Comparison of ENCODE assay signal across 13 mouse cellular contexts in genomic region chr1:53931314-53931713, GRCm38 (mm10).
"Had no signal": no experiment of that assay in that cellular context is flagged by ENCODE, and none has a peak within 500 bp of the region (broad histone marks: within the 10 kb centered on the region; RNA-seq: fewer than 3 reads in every experiment).

No protein-coding gene starts in this region.

- DNase-seq: kidney, adult 8-10 months; kidney, postnatal 14 days; left cerebral cortex, postnatal 4 days; liver, embryonic 13.5 days; retina, postnatal 1 day; right cerebral cortex, postnatal 4 days; spleen, adult 18-20 months; thymus, adult 2 months; thymus, postnatal 25 days had no signal

- H3K9ac ChIP-seq: limb, embryonic 13.5 days; liver, embryonic 13.5 days; midbrain, embryonic 12.5 days; neural tube, embryonic 13.5 days had no signal

- ATAC-seq: midbrain, embryonic 16.5 days had no signal

- H3K36me3 ChIP-seq: limb, embryonic 13.5 days; liver, embryonic 13.5 days; midbrain, embryonic 12.5 days had no signal

- H3K4me1 ChIP-seq: limb, embryonic 13.5 days; liver, embryonic 13.5 days; midbrain, embryonic 12.5 days; neural tube, embryonic 13.5 days had no signal

- H3K27me3 ChIP-seq: limb, embryonic 13.5 days; liver, embryonic 13.5 days; midbrain, embryonic 12.5 days; neural tube, embryonic 13.5 days had no signal

- H3K27ac ChIP-seq: limb, embryonic 13.5 days; liver, embryonic 13.5 days; midbrain, embryonic 12.5 days; neural tube, embryonic 13.5 days had no signal

- H3K9me3 ChIP-seq: limb, embryonic 13.5 days; liver, embryonic 13.5 days; midbrain, embryonic 12.5 days; neural tube, embryonic 13.5 days had no signal

- H3K4me2 ChIP-seq: limb, embryonic 13.5 days; liver, embryonic 13.5 days; midbrain, embryonic 12.5 days; neural tube, embryonic 13.5 days had no signal

- H3K4me3 ChIP-seq: limb, embryonic 13.5 days; liver, embryonic 13.5 days; midbrain, embryonic 12.5 days; neural tube, embryonic 13.5 days had no signal
